Mouse (Mus musculus): ENCODE data around the gene Cyp2d12. TPM values are rescaled to one million over a fixed set of nuclear protein-coding genes. Genes with fewer than 3 reads are reported as not detected.
"Not testable (repeated sequence)": the region's sequence is repeated elsewhere in the genome, so short reads cannot be mapped to it uniquely, and the experiment has no call there.

Gene Cyp2d12
- 0.13 and 0.17 TPM in 2 replicates for polyA plus RNA-seq (2015; fragmentation: Nextera tagmentation; extraction: Ambion mirVana)

DNA sequence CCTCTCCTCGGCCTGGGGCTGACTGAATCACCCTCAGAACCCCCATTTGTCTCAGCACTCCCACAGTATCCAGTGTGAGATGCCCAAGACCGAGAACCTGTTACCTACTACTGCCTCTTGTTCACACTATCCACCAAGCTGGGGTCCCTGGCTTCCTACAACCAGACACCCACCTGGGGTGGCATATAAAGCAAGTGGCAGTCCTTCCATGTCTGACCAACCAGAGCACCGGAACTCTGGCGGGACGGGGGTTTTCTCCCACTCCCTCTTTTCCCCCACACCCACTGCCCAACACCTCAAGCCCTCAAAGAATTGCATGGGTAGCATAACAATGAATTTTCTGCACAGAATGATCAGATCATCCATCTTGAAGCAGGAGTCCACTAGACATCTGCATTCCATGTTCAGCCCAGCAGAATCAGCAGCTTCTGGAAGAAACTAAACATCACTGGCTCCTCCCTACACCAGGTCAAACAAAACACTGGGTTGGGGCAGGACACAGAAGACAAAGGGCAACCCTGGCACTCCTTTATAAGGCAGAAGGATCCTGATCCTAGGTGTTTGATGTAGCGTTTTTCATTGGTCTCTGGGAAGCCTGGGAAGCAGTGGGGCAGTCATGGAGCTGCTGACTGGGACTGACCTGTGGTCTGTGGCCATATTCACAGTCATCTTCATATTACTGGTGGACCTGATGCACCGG is at the start of gene Cyp2d12:
Gene Cyp2d12 (plus strand): TSS at position 542 of the 700 bp plus-strand sequence.
- DNase-seq (ENCODE audit: low spot score): no peak

GRCm38 (mm10) chr15:82506971-82507370 is 47.9 kb upstream of the Cyp2d12 start:
- DNase-seq (ENCODE audit: low spot score): no peak

GRCm38 (mm10) chr15:82507740-82508139 is 47.1 kb upstream of the Cyp2d12 start:
- DNase-seq (ENCODE audit: low spot score): not testable (repeated sequence)

GRCm38 (mm10) chr15:82509495-82509894 is 45.4 kb upstream of the Cyp2d12 start:
- DNase-seq (ENCODE audit: low spot score): not testable (repeated sequence)

DNA sequence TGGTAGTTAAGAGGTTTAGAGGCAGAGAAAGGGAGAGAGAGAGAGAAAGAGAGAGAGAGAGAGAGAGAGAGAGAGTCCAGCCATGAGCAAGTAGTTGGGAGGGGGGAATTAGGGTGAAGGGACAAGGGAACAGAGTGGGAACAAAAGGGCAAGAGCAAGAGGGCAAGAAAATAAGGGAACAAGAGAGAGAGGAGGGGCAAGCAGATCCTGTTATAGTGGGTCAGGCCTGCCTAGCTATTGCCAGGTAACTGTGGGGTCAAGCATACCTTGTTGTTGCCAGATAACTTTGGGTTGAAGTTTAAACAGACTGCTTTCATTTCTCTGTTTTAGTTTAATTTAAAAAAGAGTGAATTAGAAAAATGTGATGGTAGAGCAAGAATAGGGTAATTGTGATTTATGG is 44.4 kb upstream of the Cyp2d12 start:
- DNase-seq (ENCODE audit: low spot score): not testable (repeated sequence)

DNA sequence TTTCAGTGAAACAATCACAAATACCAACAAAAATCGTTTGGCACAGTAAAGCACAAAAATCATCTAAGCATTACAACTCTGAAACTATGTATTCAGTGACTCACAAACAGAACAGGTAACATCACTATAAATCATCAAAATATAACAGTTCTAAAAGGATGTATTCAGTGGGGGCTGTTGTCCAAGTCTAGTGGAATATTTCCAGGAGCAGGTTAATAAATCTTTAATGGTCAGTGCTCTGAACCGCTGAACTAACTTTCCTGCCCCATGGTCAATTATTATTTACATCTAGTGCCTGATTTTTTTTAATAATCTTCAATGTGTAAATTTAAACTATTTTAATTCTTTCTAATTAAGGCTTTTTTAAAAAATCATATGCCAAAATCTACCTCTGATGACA is 42.8 kb upstream of the Cyp2d12 start:
- DNase-seq (ENCODE audit: low spot score): not testable (repeated sequence)

DNA sequence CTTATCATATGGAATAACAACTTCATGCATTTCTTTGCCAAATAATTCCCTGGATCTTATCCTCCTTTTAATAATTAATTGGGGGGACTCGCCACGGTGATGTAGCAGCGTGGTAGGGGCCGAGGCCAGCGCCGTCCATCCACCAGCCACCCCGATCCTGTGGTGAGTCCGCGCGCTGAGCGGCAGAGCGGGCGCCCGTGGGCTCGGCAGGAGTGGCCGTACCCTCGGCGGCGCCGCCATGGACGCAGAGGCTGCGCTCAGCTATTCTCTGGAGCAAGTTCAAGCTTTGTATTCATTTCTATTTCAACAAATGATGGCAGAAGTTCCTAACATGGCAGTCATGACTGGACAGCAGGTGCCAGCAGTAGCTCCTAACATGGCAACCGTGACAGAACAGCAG is 38.7 kb upstream of the Cyp2d12 start:
- not testable (repeated sequence) for DNase-seq (ENCODE audit: low spot score)

GRCm38 (mm10) chr15:82527371-82527770 is 27.5 kb upstream of the Cyp2d12 start:
- not testable (repeated sequence) for DNase-seq (ENCODE audit: low spot score)

DNA sequence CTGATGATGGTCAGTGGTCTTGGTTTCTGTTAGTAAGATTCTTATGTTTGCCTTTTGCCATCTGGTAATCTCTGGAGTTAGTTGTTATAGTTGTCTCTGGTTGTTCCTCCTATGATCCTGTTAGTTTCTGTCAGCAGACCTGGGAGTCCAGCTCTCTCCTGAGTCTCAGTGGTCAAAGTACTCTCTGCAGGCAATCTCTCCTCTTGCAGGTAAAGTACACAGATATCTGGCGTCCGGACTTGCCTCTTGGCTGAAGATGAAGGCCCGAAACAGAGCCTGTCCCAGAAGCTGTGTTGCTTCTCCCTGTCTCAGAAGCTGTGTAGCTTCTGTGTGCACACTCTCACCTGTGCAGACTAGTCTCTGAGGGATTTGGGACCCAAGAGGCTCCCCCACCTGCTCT is 22.2 kb upstream of the Cyp2d12 start:
- DNase-seq (ENCODE audit: low spot score): not testable (repeated sequence)

- DNase-seq (ENCODE audit: low spot score): not testable (repeated sequence)
Observed at GRCm38 (mm10) chr15:82542976-82543375, 11.9 kb upstream of the Cyp2d12 start.

DNA sequence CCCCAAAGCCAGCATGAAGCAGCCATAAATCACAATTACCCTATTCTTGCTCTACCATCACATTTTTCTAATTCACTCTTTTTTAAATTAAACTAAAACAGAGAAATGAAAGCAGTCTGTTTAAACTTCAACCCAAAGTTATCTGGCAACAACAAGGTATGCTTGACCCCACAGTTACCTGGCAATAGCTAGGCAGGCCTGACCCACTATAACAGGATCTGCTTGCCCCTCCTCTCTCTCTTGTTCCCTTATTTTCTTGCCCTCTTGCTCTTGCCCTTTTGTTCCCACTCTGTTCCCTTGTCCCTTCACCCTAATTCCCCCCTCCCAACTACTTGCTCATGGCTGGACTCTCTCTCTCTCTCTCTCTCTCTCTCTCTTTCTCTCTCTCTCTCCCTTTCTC is 10.3 kb upstream of the Cyp2d12 start:
- DNase-seq (ENCODE audit: low spot score): not testable (repeated sequence)

GRCm38 (mm10) chr15:82547753-82548152 is 7.1 kb upstream of the Cyp2d12 start:
- not testable (repeated sequence) for DNase-seq (ENCODE audit: low spot score)

DNA sequence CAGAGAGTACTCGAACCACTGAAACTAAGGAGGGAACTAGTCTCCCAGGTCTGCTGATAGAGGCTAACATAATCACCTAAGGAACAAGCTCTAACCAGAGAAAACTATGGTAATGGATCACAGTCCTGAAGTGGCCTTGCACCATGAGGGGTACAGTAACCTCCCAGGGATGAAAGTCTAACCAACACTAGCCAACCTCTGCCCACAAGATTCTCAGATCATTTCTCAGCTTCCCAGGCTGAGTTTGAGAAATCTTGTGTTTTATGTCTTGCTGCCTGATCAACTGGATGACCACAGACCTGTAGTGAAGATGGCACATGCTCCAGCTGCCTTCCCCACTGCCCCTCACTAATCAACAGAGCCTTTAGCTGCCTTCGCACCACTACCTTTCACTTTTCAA is 1.7 kb upstream of the Cyp2d12 start:
- not testable (repeated sequence) for DNase-seq (ENCODE audit: low spot score)

DNA sequence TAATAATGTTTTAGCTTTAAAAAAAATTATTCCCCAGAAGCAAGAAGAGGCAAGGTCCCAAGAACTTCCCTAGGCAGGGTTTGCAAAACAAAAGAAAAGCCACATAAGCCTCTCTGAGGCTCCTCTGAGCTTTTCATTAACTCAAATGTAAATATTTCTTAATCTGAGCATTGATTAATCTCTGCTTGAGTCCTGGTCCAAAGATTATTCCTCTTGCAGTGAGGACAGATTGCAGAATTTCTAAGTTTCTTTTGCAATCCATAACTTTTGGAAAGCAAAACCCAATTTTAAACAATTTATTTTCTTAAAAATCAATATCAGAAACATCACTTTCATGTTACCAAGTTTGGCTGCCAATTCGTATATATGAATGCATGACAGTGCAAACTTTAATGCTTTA is 18.0 kb downstream of the Cyp2d12 start:
- no peak for DNase-seq (ENCODE audit: low spot score)

GRCm38 (mm10) chr15:82579071-82579470 is 24.2 kb downstream of the Cyp2d12 start:
- DNase-seq (ENCODE audit: low spot score): no peak

GRCm38 (mm10) chr15:82582621-82583020 is 27.7 kb downstream of the Cyp2d12 start:
- DNase-seq (ENCODE audit: low spot score): no peak

Small RNAs within 50 kb of the gene (microRNA-seq; reads per million reads assigned to microRNA genes)
- gene Gm27924 (ENCODE audit: borderline number of aligned reads) (not detected), gene Gm28023 (ENCODE audit: borderline number of aligned reads) (not detected)

Other genes starting within 250 kb of the Cyp2d12 start
- 35.9 and 38.4 TPM in 2 replicates for gene Naga, start 216.1 kb upstream of the Cyp2d12 start, polyA plus RNA-seq (2015; fragmentation: Nextera tagmentation; extraction: Ambion mirVana)
- gene Pheta2, start 216.1 kb upstream of the Cyp2d12 start, polyA plus RNA-seq (2015; fragmentation: Nextera tagmentation; extraction: Ambion mirVana): 12.5 and 14.2 TPM in 2 replicates
- 317 and 322 TPM in 2 replicates for gene Smdt1, start 216.1 kb upstream of the Cyp2d12 start, polyA plus RNA-seq (2015; fragmentation: Nextera tagmentation; extraction: Ambion mirVana)
- 488 and 492 TPM in 2 replicates for gene Ndufa6, start 200.8 kb upstream of the Cyp2d12 start, polyA plus RNA-seq (2015; fragmentation: Nextera tagmentation; extraction: Ambion mirVana)
- 1.8 and 2.7 TPM in 2 replicates for gene Cyp2d22, start 174.8 kb upstream of the Cyp2d12 start, polyA plus RNA-seq (2015; fragmentation: Nextera tagmentation; extraction: Ambion mirVana)
- not detected in 2 replicates for gene Cyp2d11, start 161.1 kb upstream of the Cyp2d12 start, polyA plus RNA-seq (2015; fragmentation: Nextera tagmentation; extraction: Ambion mirVana)
- gene Cyp2d10, start 147.9 kb upstream of the Cyp2d12 start, polyA plus RNA-seq (2015; fragmentation: Nextera tagmentation; extraction: Ambion mirVana): 0.10 TPM in 1 of 2 replicates, not detected in the other
- not detected in 2 replicates for gene Cyp2d9, start 121.6 kb upstream of the Cyp2d12 start, polyA plus RNA-seq (2015; fragmentation: Nextera tagmentation; extraction: Ambion mirVana)
- 0.08 TPM in 1 of 2 replicates, not detected in the other for gene Cyp2d34, start 65.9 kb downstream of the Cyp2d12 start, polyA plus RNA-seq (2015; fragmentation: Nextera tagmentation; extraction: Ambion mirVana)
- gene Cyp2d40, start 209.1 kb downstream of the Cyp2d12 start, polyA plus RNA-seq (2015; fragmentation: Nextera tagmentation; extraction: Ambion mirVana): not detected in 2 replicates
- gene Cyp2d26, start 239.2 kb downstream of the Cyp2d12 start, polyA plus RNA-seq (2015; fragmentation: Nextera tagmentation; extraction: Ambion mirVana): 0.09 TPM in 1 of 2 replicates, not detected in the other